Mouse (Mus musculus): Measurements from ENCODE around the gene Eif2b3. TPM values are rescaled to one million over a fixed set of nuclear protein-coding genes. Genes with fewer than 3 reads are reported as not detected.

Eif2b3 gene
- total RNA-seq, 2 experiments from 2014 or later = 11.3 to 18.2 TPM

Other genes starting within 250 kb of the Eif2b3 start
- gene Toe1, start 211.8 kb upstream of the Eif2b3 start, total RNA-seq (2015) = 17.7 and 18.2 TPM in 2 replicates
- 31.9 and 41.1 TPM in 2 replicates for gene Toe1, start 211.8 kb upstream of the Eif2b3 start, total RNA-seq (2017)
- gene Mutyh, start 211.7 kb upstream of the Eif2b3 start, total RNA-seq (2015) = 5.3 and 10.8 TPM in 2 replicates
- gene Mutyh, start 211.7 kb upstream of the Eif2b3 start, total RNA-seq (2017) = 2.7 and 5.5 TPM in 2 replicates
- not detected in 2 replicates for gene Hpdl, start 197.7 kb upstream of the Eif2b3 start, total RNA-seq (2015)
- not detected in 2 replicates for gene Hpdl, start 197.7 kb upstream of the Eif2b3 start, total RNA-seq (2017)
- 0.02 and 0.16 TPM in 2 replicates for gene Zswim5, start 142.0 kb upstream of the Eif2b3 start, total RNA-seq (2015)
- gene Zswim5, start 142.0 kb upstream of the Eif2b3 start, total RNA-seq (2017) = not detected in 2 replicates
- gene Urod, start 25.0 kb upstream of the Eif2b3 start, total RNA-seq (2015) = 48.9 and 55.7 TPM in 2 replicates
- gene Urod, start 25.0 kb upstream of the Eif2b3 start, total RNA-seq (2017) = 32.0 and 46.4 TPM in 2 replicates
- 9.5 and 10.1 TPM in 2 replicates for gene Hectd3, start 24.1 kb upstream of the Eif2b3 start, total RNA-seq (2015)
- gene Hectd3, start 24.1 kb upstream of the Eif2b3 start, total RNA-seq (2017) = 18.9 and 20.0 TPM in 2 replicates
- gene Ptch2, start 76.7 kb downstream of the Eif2b3 start, total RNA-seq (2015) = 0.13 and 0.34 TPM in 2 replicates
- 0.08 and 0.11 TPM in 2 replicates for gene Ptch2, start 76.7 kb downstream of the Eif2b3 start, total RNA-seq (2017)
- gene Btbd19, start 106.3 kb downstream of the Eif2b3 start, total RNA-seq (2015) = 5.3 and 5.9 TPM in 2 replicates
- gene Btbd19, start 106.3 kb downstream of the Eif2b3 start, total RNA-seq (2017) = 10.4 and 11.1 TPM in 2 replicates
- 2.1 TPM in 1 of 2 replicates, not detected in the other for gene Tctex1d4, start 107.4 kb downstream of the Eif2b3 start, total RNA-seq (2015)
- gene Tctex1d4, start 107.4 kb downstream of the Eif2b3 start, total RNA-seq (2017) = 0.53 and 2.8 TPM in 2 replicates
- 4.9 and 6.2 TPM in 2 replicates for gene Plk3, start 114.6 kb downstream of the Eif2b3 start, total RNA-seq (2015)
- gene Plk3, start 114.6 kb downstream of the Eif2b3 start, total RNA-seq (2017) = 3.0 and 4.2 TPM in 2 replicates
- 2,618 and 2,625 TPM in 2 replicates for gene Rps8, start 136.8 kb downstream of the Eif2b3 start, total RNA-seq (2015)
- gene Rps8, start 136.8 kb downstream of the Eif2b3 start, total RNA-seq (2017) = 984 and 1,065 TPM in 2 replicates
- 30.3 and 30.4 TPM in 2 replicates for gene Kif2c, start 163.2 kb downstream of the Eif2b3 start, total RNA-seq (2015)
- 44.9 and 50.4 TPM in 2 replicates for gene Kif2c, start 163.2 kb downstream of the Eif2b3 start, total RNA-seq (2017)
- gene Tmem53, start 232.5 kb downstream of the Eif2b3 start, total RNA-seq (2015) = 0.36 and 1.5 TPM in 2 replicates
- 0.33 and 1.1 TPM in 2 replicates for gene Tmem53, start 232.5 kb downstream of the Eif2b3 start, total RNA-seq (2017)
- 0.36 TPM in 1 of 2 replicates, not detected in the other for gene Armh1, start 232.7 kb downstream of the Eif2b3 start, total RNA-seq (2015)
- not detected in 2 replicates for gene Armh1, start 232.7 kb downstream of the Eif2b3 start, total RNA-seq (2017)